Mouse (Mus musculus) C2C12 (cell line): ENCODE measurements around the gene Mylk2. TPM values are rescaled to one million over a fixed set of nuclear protein-coding genes. Genes with fewer than 3 reads are reported as not detected.

Experiments used
- H3K27me3 ChIP-seq: one replicate; pipeline ENCODE4 v1.6.1; 2011; ENCODE audit not compliant: control insufficient read depth, insufficient read depth, insufficient read length
- H3K36me3 ChIP-seq: one replicate; pipeline ENCODE4 v1.6.1; 2011; ENCODE audit not compliant: control insufficient read depth, insufficient read depth
- H3K4me3 ChIP-seq: one replicate; pipeline ENCODE4 v1.5.1; 2011; ENCODE audit warnings: mild to moderate bottlenecking, control low read depth; ENCODE audit not compliant: poor library complexity, insufficient read depth, severe bottlenecking
- H3K79me2 ChIP-seq: one replicate; pipeline ENCODE4 v1.6.1; 2011; ENCODE audit not compliant: control insufficient read depth, insufficient read depth
- H3K79me3 ChIP-seq: one replicate; pipeline ENCODE4 v1.6.1; 2011; ENCODE audit warnings: low read depth, control low read depth
- H3ac ChIP-seq: one replicate; pipeline ENCODE3; 2011; ENCODE audit warnings: low read depth; ENCODE audit not compliant: control insufficient read depth, insufficient read length
- CEBPB ChIP-seq: IDR thresholded peaks from one replicate; pipeline ENCODE4 v1.6.1; 2011; ENCODE audit warnings: low read depth, mild to moderate bottlenecking, control low read depth, moderate library complexity
- CTCF ChIP-seq: IDR thresholded peaks from one replicate; pipeline ENCODE4 v1.5.1; 2011; ENCODE audit not compliant: control insufficient read depth, insufficient read depth, insufficient read length
- FOSL1 ChIP-seq: IDR thresholded peaks from one replicate; pipeline ENCODE4 v1.8.0; 2011; ENCODE audit warnings: mild to moderate bottlenecking, low read length; ENCODE audit not compliant: poor library complexity, insufficient read depth, severe bottlenecking
- MAX ChIP-seq: IDR thresholded peaks from one replicate; pipeline ENCODE4 v1.6.1; 2011; ENCODE audit warnings: mild to moderate bottlenecking, control low read depth
- MYOD1 ChIP-seq: IDR thresholded peaks from one replicate; pipeline ENCODE4 v1.6.1; 2011; ENCODE audit warnings: low read depth; ENCODE audit not compliant: control insufficient read depth, insufficient read length
- MYOG ChIP-seq: IDR thresholded peaks from one replicate; pipeline ENCODE4 v1.6.1; 2011; ENCODE audit not compliant: control insufficient read depth, insufficient read length; ENCODE audit errors: extremely low read depth
- USF1 ChIP-seq: IDR thresholded peaks from one replicate; pipeline ENCODE4 v1.6.1; 2011; ENCODE audit warnings: low read depth, mild to moderate bottlenecking, control low read depth, moderate library complexity
- polyA plus RNA-seq: library from polyadenylated mRNA; unstranded; fragments of >200 nt; fragmentation: generic; extraction: Trizol; gene quantifications from one replicate; pipeline ENCODE4 v1.2.1, GENCODE M21; 2012; ENCODE audit warnings: missing spikeins

The Mylk2 gene
- polyA plus RNA-seq, 1 experiment: 3.9 TPM

GRCm38 (mm10) chr2:152941106-152941505 is 30.0 kb downstream of the Mylk2 start:
- TF ChIP-seq CTCF (no peak), MYOD1 (no peak), MAX (no peak), MYOG (no peak), FOSL1 (no peak), USF1 (no peak), CEBPB (no peak)
- Histone ChIP-seq H3K4me3 (no peak overlapping the region), H3K27me3 (peaks cover 49% of the 10 kb centered on the region), H3ac (no peak overlapping the region), H3K79me3 (no peaks in the 10 kb centered on the region), H3K36me3 (no peaks in the 10 kb centered on the region), H3K79me2 (no peaks in the 10 kb centered on the region)

GRCm38 (mm10) chr2:152941776-152942175 is 30.6 kb downstream of the Mylk2 start:
- Histone ChIP-seq H3K79me3 (no peaks in the 10 kb centered on the region), H3K79me2 (no peaks in the 10 kb centered on the region), H3K4me3 (no peak overlapping the region), H3K27me3 (peaks cover 56% of the 10 kb centered on the region), H3K36me3 (no peaks in the 10 kb centered on the region), H3ac (no peak overlapping the region)
- no peak for TF ChIP-seq CEBPB
- no peak for TF ChIP-seq MYOD1
- TF ChIP-seq MYOG: no peak
- no peak for TF ChIP-seq MAX
- no peak for TF ChIP-seq CTCF
- no peak for TF ChIP-seq FOSL1

GRCm38 (mm10) chr2:152942898-152943515 is 31.9 kb downstream of the Mylk2 start:
- no peaks in the 10 kb centered on the region for H3K36me3 ChIP-seq
- H3K79me3 ChIP-seq: no peaks in the 10 kb centered on the region
- peak overlapping the region; percentile 44 for H3ac ChIP-seq
- TF ChIP-seq CTCF (no peak), MYOG (no peak), USF1 (no peak), CEBPB (no peak), MAX (no peak), MYOD1 (no peak), FOSL1 (no peak)
- no peaks in the 10 kb centered on the region for H3K79me2 ChIP-seq
- no peak overlapping the region for H3K4me3 ChIP-seq
- peaks cover 66% of the 10 kb centered on the region for H3K27me3 ChIP-seq

GRCm38 (mm10) chr2:152943568-152943967 is 32.4 kb downstream of the Mylk2 start:
- H3K36me3 ChIP-seq: no peaks in the 10 kb centered on the region
- H3K79me3 ChIP-seq: no peaks in the 10 kb centered on the region
- H3K79me2 ChIP-seq: no peaks in the 10 kb centered on the region
- H3K27me3 ChIP-seq: peaks cover 72% of the 10 kb centered on the region
- H3K4me3 ChIP-seq: no peak overlapping the region
- TF ChIP-seq FOSL1: no peak
- TF ChIP-seq CTCF: no peak
- TF ChIP-seq CEBPB: no peak
- TF ChIP-seq MAX: no peak
- no peak for TF ChIP-seq MYOD1
- TF ChIP-seq MYOG: no peak
- TF ChIP-seq USF1: no peak
- no peak overlapping the region for H3ac ChIP-seq

GRCm38 (mm10) chr2:152944013-152944412 is 32.9 kb downstream of the Mylk2 start:
- peaks cover 76% of the 10 kb centered on the region for H3K27me3 ChIP-seq
- H3K79me3 ChIP-seq: no peaks in the 10 kb centered on the region
- H3K36me3 ChIP-seq: no peaks in the 10 kb centered on the region
- no peaks in the 10 kb centered on the region for H3K79me2 ChIP-seq
- H3K4me3 ChIP-seq: no peak overlapping the region
- no peak for TF ChIP-seq MAX
- no peak for TF ChIP-seq CEBPB
- no peak for TF ChIP-seq MYOG
- no peak for TF ChIP-seq USF1
- no peak for TF ChIP-seq CTCF
- no peak for TF ChIP-seq MYOD1
- TF ChIP-seq FOSL1: no peak
- no peak overlapping the region for H3ac ChIP-seq

- Histone ChIP-seq H3K4me3 (no peak overlapping the region), H3K27me3 (peaks cover 98% of the 10 kb centered on the region), H3K79me2 (no peaks in the 10 kb centered on the region), H3ac (no peak overlapping the region), H3K79me3 (no peaks in the 10 kb centered on the region), H3K36me3 (no peaks in the 10 kb centered on the region)
- TF ChIP-seq MYOG (no peak), FOSL1 (no peak), MYOD1 (no peak), USF1 (no peak), CTCF (no peak), CEBPB (no peak), MAX (no peak)
These were observed 35.9 kb downstream of the Mylk2 start for GRCm38 (mm10) chr2:152947098-152947497.
